Mouse (Mus musculus) liver, embryonic 11.5 days (tissue): ENCODE data around the gene Zscan10. TPM values are rescaled to one million over a fixed set of nuclear protein-coding genes. Genes with fewer than 3 reads are reported as not detected.

Experiments
- ATAC-seq: fragments of 200-750 bp; cut with Nextera tagmentation; replicated peaks from 2 replicates; pipeline ENCODE4 v1.8.0; 2017; ENCODE audit warnings: moderate number of reproducible peaks, mild to moderate bottlenecking, moderate TSS enrichment, moderate library complexity; ENCODE audit not compliant: low FRiP score
- DNase-seq: peaks from one replicate; pipeline ENCODE4 v3.0.0-alpha.2; 2017; ENCODE audit warnings: low spot score
- H3K27ac ChIP-seq: fragments of 300-500 bp; sonication (generic); 2 replicates; pipeline ENCODE4 v1.5.1; 2014; ENCODE audit warnings: mild to moderate bottlenecking, low read depth, low read length, control low read depth
- H3K27me3 ChIP-seq: fragments of 300-500 bp; sonication (generic); replicated peaks from 2 replicates; pipeline ENCODE4 v1.6.1; 2014; ENCODE audit warnings: low read length, mixed read lengths; ENCODE audit not compliant: control insufficient read depth, insufficient read depth
- H3K36me3 ChIP-seq: fragments of 300-500 bp; sonication (generic); 2 replicates; pipeline ENCODE4 v1.6.1; 2014; ENCODE audit warnings: mild to moderate bottlenecking, low read length, moderate library complexity, mixed read lengths; ENCODE audit not compliant: control insufficient read depth, insufficient read depth
- H3K4me1 ChIP-seq: fragments of 300-500 bp; sonication (generic); replicated peaks from 2 replicates; pipeline ENCODE4 v1.6.1; 2014; ENCODE audit warnings: low read length, mixed read lengths; ENCODE audit not compliant: control insufficient read depth, insufficient read depth
- H3K4me2 ChIP-seq: fragments of 300-500 bp; sonication (generic); 2 replicates; pipeline ENCODE4 v1.6.1; 2014; ENCODE audit warnings: mild to moderate bottlenecking, control low read depth, moderate library complexity
- H3K4me3 ChIP-seq: fragments of 300-500 bp; sonication (generic); 2 replicates; pipeline ENCODE4 v1.5.1; 2014; ENCODE audit warnings: low read depth, low read length, control low read depth
- H3K9ac ChIP-seq: fragments of 300-500 bp; sonication (generic); 2 replicates; pipeline ENCODE4 v1.6.1; 2014; ENCODE audit warnings: low read depth, low read length, control low read depth
- H3K9me3 ChIP-seq: fragments of 300-500 bp; sonication (generic); 2 replicates; pipeline ENCODE4 v1.6.1; 2016; ENCODE audit warnings: low read length, inconsistent platforms, mixed read lengths; ENCODE audit not compliant: control insufficient read depth
- WGBS: fragments of 180-500 bp; shearing (Covaris S2); extraction: QIAGEN DNeasy Blood & Tissue Kit; methylation state at CpG from one replicate; pipeline ENCODE4 v1.1.7; 2014; 5-methylcytosine and 5-hydroxymethylcytosine counted together
- polyA plus RNA-seq: library from polyadenylated mRNA; unstranded; fragments of >200 nt; fragmentation: Nextera tagmentation; extraction: Ambion mirVana; gene quantifications from 2 replicates; pipeline ENCODE4 v1.2.1, GENCODE M21; 2014

The Zscan10 gene
- polyA plus RNA-seq, 1 experiment from 2014 or later: 0.25 TPM

- no peak overlapping the region for H3K4me3 ChIP-seq
- no peaks in the 10 kb centered on the region for H3K27me3 ChIP-seq
- no peak for ATAC-seq
- H3K9me3 ChIP-seq: no peaks in the 10 kb centered on the region
- 58% methylated on average over 11 of the region's 11 CpGs for WGBS
- no peak overlapping the region for H3K27ac ChIP-seq
- H3K9ac ChIP-seq: no peak overlapping the region
- peaks cover 15% of the 10 kb centered on the region for H3K36me3 ChIP-seq
- H3K4me1 ChIP-seq: peaks cover 2% of the 10 kb centered on the region
- H3K4me2 ChIP-seq: no peak overlapping the region
- DNase-seq: no peak
These were observed 40.9 kb upstream of the Zscan10 start for GRCm38 (mm10) chr17:23559767-23560166.

- Histone ChIP-seq H3K4me3 (peak within 1 kb of the TSS; percentile 67), H3K27me3 (no peaks in the 10 kb centered on the region), H3K36me3 (peaks cover 9% of the 10 kb centered on the region), H3K9me3 (no peaks in the 10 kb centered on the region), H3K4me1 (peaks cover 7% of the 10 kb centered on the region), H3K27ac (peak within 1 kb of the TSS; percentile 81), H3K4me2 (peak within 1 kb of the TSS; percentile 95), H3K9ac (peak within 1 kb of the TSS; percentile 79)
- 1% methylated on average over 59 of the region's 59 CpGs for WGBS
- ATAC-seq (peak; percentile 96), DNase-seq (peak; percentile 88)
These were observed 36.9 kb upstream of the Zscan10 start, which contains the start of gene Zfp213 for GRCm38 (mm10) chr17:23563595-23564367. Gene Zfp213 (minus strand): TSS chr17:23564238.

DNA sequence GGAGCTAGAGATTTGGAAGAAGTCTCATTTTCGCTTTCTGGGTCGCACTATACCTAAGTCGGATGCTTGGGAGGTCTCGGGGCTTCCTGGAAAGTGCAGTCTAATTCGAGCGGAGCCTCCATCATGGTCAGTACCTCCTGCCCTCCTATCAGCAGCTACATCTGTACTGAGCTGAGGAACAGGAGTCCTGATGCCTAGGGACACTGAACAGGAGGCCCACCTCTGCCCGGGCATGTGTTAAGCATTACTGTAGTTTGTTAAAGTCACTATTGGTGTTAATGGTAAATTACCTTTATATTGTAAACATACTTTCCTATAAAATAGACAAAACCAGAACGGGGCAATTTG lies 36.3 kb upstream of the Zscan10 start:
- DNase-seq: no peak
- Histone ChIP-seq H3K4me3 (peak overlapping the region; percentile 67), H3K27ac (peak overlapping the region; percentile 81), H3K4me2 (peak overlapping the region; percentile 95), H3K4me1 (peaks cover 7% of the 10 kb centered on the region), H3K27me3 (no peaks in the 10 kb centered on the region), H3K9me3 (no peaks in the 10 kb centered on the region), H3K36me3 (peaks cover 9% of the 10 kb centered on the region), H3K9ac (peak overlapping the region; percentile 79)
- peak; percentile 85 for ATAC-seq
- 0% methylated on average over 8 of the region's 8 CpGs for WGBS

GRCm38 (mm10) chr17:23566787-23567186 lies 33.9 kb upstream of the Zscan10 start:
- Histone ChIP-seq H3K4me2 (no peak overlapping the region), H3K27ac (no peak overlapping the region), H3K36me3 (no peaks in the 10 kb centered on the region), H3K9me3 (no peaks in the 10 kb centered on the region), H3K4me3 (no peak overlapping the region), H3K4me1 (peaks cover 7% of the 10 kb centered on the region), H3K27me3 (no peaks in the 10 kb centered on the region), H3K9ac (no peak overlapping the region)
- DNase-seq (no peak), ATAC-seq (no peak)
- 42% methylated on average over 5 of the region's 5 CpGs for WGBS

GRCm38 (mm10) chr17:23568370-23568769 lies 32.3 kb upstream of the Zscan10 start:
- DNase-seq (no peak), ATAC-seq (no peak)
- no peak overlapping the region for H3K27ac ChIP-seq
- H3K4me2 ChIP-seq: no peak overlapping the region
- no peaks in the 10 kb centered on the region for H3K9me3 ChIP-seq
- no peak overlapping the region for H3K9ac ChIP-seq
- H3K27me3 ChIP-seq: no peaks in the 10 kb centered on the region
- no peaks in the 10 kb centered on the region for H3K36me3 ChIP-seq
- no peak overlapping the region for H3K4me3 ChIP-seq
- 47% methylated on average over 4 of the region's 5 CpGs for WGBS
- peaks cover 7% of the 10 kb centered on the region for H3K4me1 ChIP-seq

DNA sequence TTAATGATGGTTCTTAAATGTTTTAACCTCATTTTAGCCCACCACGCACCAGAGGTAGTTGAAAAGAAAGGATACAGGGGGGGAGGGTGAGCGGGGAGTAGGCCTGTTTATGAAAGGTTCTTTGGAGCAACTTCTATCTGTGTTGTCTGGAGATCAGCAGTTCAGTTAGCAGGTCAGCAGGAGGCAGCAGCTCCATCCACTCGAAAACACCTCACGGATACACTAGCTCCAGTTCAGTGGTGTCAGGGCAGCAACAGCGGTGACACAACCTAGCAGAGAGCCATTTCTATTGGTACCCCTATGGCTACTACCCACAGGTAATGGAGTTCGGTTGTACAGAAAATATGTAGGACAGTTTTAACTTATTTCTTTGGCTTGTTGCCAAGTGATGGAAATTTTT lies 30.6 kb upstream of the Zscan10 start:
- 44% methylated on average over 6 of the region's 6 CpGs for WGBS
- Histone ChIP-seq H3K9ac (no peak overlapping the region), H3K4me1 (peaks cover 3% of the 10 kb centered on the region), H3K4me3 (no peak overlapping the region), H3K9me3 (no peaks in the 10 kb centered on the region), H3K27ac (no peak overlapping the region), H3K4me2 (no peak overlapping the region), H3K36me3 (0 out of 2 replicates have a peak, but pooled peaks cover 2% of the 10 kb centered on the region), H3K27me3 (no peaks in the 10 kb centered on the region)
- DNase-seq (no peak), ATAC-seq (no peak)

GRCm38 (mm10) chr17:23571084-23571483 lies 29.6 kb upstream of the Zscan10 start:
- H3K4me1 ChIP-seq: no peaks in the 10 kb centered on the region
- 31% methylated on average over 5 of the region's 5 CpGs for WGBS
- ATAC-seq (no peak), DNase-seq (no peak)
- no peak overlapping the region for H3K4me2 ChIP-seq
- no peak overlapping the region for H3K9ac ChIP-seq
- no peaks in the 10 kb centered on the region for H3K27me3 ChIP-seq
- H3K4me3 ChIP-seq: no peak overlapping the region
- peaks cover 8% of the 10 kb centered on the region for H3K36me3 ChIP-seq
- H3K9me3 ChIP-seq: no peaks in the 10 kb centered on the region
- H3K27ac ChIP-seq: no peak overlapping the region

DNA sequence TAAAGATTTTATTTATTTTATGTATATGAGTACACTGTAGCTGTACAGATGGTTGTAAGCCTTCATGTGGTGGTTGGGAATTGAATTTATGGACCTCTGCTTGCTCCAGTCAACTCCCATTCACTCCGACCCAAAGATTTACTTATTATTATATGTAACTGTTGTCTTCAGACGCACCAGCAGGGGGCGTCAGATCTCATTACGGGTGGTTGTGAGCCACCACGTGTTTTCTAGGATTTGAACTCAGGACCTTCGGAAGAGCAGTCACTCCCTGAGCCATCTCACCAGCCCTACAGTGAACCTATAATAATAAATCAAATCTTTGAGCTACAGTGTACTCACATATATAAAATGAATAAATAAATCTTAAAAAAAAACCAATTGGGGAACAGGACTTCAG lies 28.6 kb upstream of the Zscan10 start:
- Histone ChIP-seq H3K4me2 (no peak overlapping the region), H3K4me3 (no peak overlapping the region), H3K27ac (no peak overlapping the region), H3K9ac (no peak overlapping the region), H3K27me3 (no peaks in the 10 kb centered on the region), H3K36me3 (peaks cover 16% of the 10 kb centered on the region), H3K9me3 (no peaks in the 10 kb centered on the region), H3K4me1 (no peaks in the 10 kb centered on the region)
- WGBS: 75% methylated on average over 6 of the region's 6 CpGs
- DNase-seq: no peak
- no peak for ATAC-seq

DNA sequence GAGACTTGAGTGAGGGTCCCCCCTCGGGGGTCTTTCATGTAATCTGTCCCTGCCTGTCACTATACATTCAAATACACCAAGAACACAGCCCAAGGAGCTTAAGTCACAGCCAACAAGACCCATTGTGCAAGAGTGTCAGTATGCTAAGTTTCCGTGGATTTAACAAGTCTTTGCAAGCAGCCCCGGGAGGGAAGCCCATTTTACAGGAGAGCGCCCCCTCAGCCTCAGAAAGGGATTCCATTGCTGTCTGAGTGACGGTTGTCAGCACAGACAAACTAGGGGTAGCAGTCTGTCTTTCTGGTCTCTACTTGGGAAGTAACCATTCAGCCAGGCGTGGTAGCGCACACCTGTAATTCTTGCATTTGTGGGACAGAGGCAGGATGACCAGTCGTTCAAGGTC lies 26.5 kb upstream of the Zscan10 start:
- Histone ChIP-seq H3K27me3 (no peaks in the 10 kb centered on the region), H3K9me3 (no peaks in the 10 kb centered on the region), H3K27ac (no peak overlapping the region), H3K4me3 (no peak overlapping the region), H3K36me3 (peaks cover 16% of the 10 kb centered on the region), H3K4me1 (no peaks in the 10 kb centered on the region), H3K9ac (no peak overlapping the region), H3K4me2 (no peak overlapping the region)
- DNase-seq (no peak), ATAC-seq (no peak)
- 83% methylated on average over 8 of the region's 8 CpGs for WGBS
